Mouse (Mus musculus) CD4-positive helper T cell, adult 2 months (primary cell): ENCODE measurements around the gene Fgf3.
"Not testable (repeated sequence)": the region's sequence is repeated elsewhere in the genome, so short reads cannot be mapped to it uniquely, and the experiment has no call there.

Experiments
- DNase-seq: peaks from one replicate; pipeline ENCODE4 v3.0.0-alpha.2; 2012; ENCODE audit warnings: low read depth, missing footprints, low spot score

Fgf3 gene

GRCm38 (mm10) chr7:144857826-144858342 lies 20.0 kb downstream of the Fgf3 start:
- no peak for DNase-seq

GRCm38 (mm10) chr7:144858702-144859101 lies 20.8 kb downstream of the Fgf3 start:
- DNase-seq, result no peak

GRCm38 (mm10) chr7:144861056-144861768 lies 23.3 kb downstream of the Fgf3 start:
- no peak for DNase-seq

DNA sequence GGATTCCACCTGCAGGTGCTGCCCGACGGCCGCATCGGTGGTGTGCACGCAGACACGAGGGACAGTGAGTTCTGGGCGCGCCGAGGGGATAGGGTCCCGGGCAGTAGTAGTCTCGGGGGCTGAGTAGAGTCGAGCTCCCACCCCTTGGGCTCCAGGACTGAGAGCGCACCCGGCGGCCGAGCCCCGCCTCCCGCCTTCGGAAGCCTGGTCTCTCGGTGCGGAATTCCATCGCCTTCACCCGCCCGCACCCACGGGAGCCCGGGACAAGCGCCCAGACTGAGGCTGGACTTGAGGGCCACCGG lies 23.8 kb downstream of the Fgf3 start:
- no peak for DNase-seq

GRCm38 (mm10) chr7:144862126-144862525 lies 24.2 kb downstream of the Fgf3 start:
- no peak for DNase-seq

GRCm38 (mm10) chr7:144862712-144863111 lies 24.8 kb downstream of the Fgf3 start:
- DNase-seq, result no peak

DNA sequence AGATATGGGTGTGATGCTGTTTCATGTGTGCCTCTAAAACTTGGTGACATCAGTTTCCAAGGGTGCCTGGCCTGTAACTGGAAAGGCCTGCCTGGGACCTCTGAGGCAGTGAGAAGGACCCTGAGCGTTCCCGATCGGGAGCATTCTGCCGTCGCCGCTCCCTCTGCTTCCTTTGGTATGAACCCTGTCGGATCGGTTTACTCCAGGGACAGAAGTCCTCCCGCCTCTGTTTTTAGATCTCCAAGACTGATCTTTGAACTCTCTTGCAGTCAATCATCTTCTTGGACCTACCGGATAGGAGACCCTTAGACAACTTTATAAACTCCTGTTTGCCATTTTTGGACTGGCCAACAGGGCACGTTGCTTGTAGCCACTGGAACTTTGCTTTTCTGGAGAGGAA lies 25.3 kb downstream of the Fgf3 start:
- DNase-seq, result no peak

DNA sequence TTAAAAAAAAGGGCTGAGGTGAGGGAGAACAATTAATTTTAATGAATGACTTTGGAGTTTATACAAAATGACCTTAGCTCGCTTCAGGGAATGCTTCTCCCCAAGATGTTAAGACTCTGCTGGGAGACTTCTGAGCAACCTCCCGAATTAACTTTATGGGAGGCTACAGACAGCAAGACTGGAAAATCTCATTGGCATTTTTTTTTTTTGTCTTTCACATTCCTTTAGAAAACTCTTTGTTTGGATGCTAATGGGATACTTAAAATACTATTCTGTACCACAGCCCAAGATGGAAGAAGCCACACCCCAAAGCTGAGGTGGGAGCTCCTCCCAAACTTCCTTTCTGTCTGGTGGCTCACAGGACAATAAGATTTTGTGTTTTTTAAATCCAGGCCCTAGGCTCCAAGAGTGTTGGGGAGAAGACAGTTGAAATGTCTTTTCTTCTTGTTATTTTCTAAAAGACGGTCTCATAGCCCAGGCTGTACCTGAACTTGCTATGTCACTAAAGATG lies 26.3 kb downstream of the Fgf3 start:
- no peak for DNase-seq

- DNase-seq, result no peak
Measured at GRCm38 (mm10) chr7:144867161-144867560, 29.3 kb downstream of the Fgf3 start.

GRCm38 (mm10) chr7:144867602-144868001 lies 29.7 kb downstream of the Fgf3 start:
- DNase-seq, result no peak

DNA sequence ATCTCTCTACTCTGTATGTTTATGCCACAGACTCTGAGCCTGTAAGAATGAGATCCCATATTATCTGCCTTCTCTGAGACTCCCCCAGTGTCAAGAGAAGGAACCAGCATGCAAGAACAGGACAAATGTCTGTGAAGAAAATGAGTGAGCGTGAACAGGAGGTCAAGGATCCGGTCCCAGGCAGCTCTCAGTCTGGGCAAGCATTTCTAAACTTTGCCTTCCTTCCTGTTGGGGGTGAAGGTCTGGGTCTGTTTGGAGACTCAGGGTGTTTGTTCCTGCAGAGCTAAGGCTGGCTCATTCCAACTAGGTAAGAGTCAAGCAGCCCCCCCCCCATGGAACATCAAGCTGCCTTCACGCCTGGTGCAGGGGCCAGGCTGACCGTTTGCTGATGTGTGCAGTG lies 34.5 kb downstream of the Fgf3 start:
- DNase-seq, result no peak

GRCm38 (mm10) chr7:144873160-144873559 lies 35.3 kb downstream of the Fgf3 start:
- no peak for DNase-seq

DNA sequence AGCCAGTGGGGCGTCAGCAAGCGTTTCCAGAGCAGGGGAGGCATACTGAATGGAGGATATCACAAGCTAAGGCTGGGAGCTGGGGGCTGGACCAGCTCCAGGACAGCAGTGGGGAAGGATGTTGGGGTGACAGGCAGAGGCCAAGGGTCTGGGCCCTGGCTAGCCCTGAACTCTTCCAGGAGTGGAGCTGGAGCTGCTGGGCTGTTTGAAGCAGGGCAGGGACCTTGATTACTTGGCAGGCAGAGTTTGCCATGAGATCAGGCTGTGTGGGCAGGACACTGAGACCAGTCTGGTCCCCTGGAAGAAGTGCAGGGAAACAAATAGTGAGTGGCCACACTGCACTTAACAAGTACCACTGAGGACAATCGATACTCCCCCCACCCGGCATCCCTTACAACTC lies 36.3 kb downstream of the Fgf3 start:
- no peak for DNase-seq

DNA sequence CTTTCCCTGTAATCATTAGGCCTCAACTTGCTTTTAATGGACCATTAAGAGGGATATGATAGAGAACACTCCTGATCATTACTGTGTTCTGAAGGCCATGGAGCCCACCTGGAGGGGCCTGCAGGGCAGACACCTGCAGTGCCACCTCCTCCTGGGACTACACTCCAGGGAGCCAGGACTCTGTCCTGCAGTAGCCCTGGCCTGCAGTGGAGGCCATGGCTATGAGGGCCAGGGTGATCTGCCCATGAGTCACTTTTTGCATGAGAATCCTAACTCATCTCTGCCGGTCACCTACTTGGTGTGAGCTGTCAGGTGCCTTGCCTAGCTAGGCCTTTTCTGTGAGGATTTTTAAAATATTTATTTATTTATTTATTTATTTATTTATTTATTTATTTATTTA lies 40.5 kb downstream of the Fgf3 start:
- no peak for DNase-seq

DNA sequence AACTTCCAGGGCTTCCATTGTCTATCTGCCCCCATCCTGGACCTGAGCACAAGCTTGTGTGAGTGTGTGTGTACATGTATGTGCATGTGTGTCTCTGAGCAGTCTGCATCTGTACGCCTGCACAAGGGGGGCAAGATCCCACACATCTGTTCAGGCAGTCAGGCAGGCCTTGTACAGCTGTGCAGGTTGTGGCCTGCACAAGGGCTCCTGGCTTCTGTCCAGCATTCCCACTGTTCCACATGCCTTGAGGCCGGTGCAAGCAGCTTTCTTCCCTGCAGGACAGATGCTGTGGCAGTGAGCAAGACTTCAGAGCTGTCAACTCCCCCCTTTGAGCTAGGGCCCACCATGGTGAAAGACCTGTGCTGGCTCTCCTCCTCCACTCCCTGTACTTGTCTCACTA lies 45.2 kb downstream of the Fgf3 start:
- no peak for DNase-seq

DNA sequence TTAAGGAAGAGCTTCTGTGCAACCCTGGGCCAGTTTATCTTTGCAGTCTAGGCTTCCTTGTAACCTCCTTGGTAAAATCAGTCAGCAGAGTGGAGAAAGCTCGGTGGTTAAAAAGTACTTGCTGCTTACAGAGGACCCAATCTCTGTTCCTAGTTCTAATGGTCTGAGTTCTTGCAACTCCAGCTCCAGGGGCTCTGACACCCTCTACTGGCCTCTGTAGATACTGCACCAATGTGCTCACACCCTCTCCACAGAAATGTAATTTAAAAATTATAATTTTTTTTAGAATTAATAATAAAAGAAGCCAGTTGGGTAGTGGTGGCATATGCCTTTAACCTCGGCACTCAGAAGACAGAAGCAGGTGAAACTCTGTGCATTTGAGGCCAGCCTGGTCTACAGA lies 49.8 kb downstream of the Fgf3 start:
- DNase-seq, result no peak

GRCm38 (mm10) chr7:144888564-144889299 lies 50.8 kb downstream of the Fgf3 start:
- no peak for DNase-seq

GRCm38 (mm10) chr7:144890661-144891060 lies 52.8 kb downstream of the Fgf3 start:
- not testable (repeated sequence) for DNase-seq

DNA sequence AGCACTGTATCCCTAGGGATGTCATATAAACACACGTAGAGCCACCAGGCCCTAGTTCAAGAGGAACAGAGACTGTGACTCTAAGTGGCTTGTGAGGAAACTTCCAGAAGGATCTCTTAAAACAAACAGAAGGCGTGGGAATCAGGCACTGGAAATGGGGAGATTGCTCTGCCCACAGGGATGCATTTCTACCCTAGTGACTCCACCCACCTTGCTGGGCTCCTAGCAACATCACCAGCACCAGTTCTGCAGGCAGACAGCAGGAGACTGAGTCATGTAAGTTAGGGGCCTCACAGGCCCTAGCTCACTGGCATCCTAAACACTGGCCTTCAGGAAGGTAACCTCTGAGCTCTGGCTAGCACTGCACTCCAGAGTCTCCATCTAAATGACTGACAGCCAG lies 54.0 kb downstream of the Fgf3 start:
- DNase-seq, result no peak

DNA sequence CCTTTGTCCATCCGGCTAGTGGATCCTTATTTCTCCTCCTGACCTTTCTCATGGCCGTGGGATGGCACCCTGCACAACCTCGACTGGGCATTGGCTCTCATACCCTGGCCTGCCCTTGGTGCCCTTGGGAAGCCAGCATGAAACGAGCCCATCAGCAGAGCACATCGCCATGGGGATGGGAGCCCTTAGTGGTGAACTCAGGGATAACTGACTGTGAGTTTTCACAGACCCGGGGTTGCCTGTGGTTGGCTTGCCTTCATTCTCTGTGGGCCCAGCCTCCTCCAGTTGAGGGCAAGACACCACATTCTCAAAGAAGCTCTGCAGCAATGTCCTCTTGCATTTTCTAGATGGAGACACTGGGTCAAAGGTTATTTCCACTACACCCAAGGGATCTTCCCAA lies 54.4 kb downstream of the Fgf3 start:
- DNase-seq, result no peak
